Comparison of ENCODE assay signal across 8 mouse cellular contexts in genomic region chr19:10059911-10060567, GRCm38 (mm10). TPM values are rescaled to one million over a fixed set of nuclear protein-coding genes. Genes with fewer than 3 reads are reported as not detected.
DNase-seq lines count a peak whose midpoint lies in the region; ATAC-seq and TF ChIP-seq lines count a peak whose summit lies in the region.

No protein-coding gene starts in this region.

- CTCF ChIA-PET in Patski (lab: Charles Lee), result interaction anchor here (0.9 to 4.8 kb wide), 16 partner anchors 9 to 138 kb away, joined by 3 to 28 read pairs (median 5); partner anchors contain the start of gene Fads3

- no peaks in the 10 kb centered on the region for H3K9me3 ChIP-seq in embryonic facial prominence, embryonic 15.5 days (replicated peaks)

- H3K36me3 ChIP-seq in embryonic facial prominence, embryonic 15.5 days, result peaks cover 37% of the 10 kb centered on the region

- no peak overlapping the region for H3K9ac ChIP-seq in embryonic facial prominence, embryonic 15.5 days

- H3K4me1 ChIP-seq in embryonic facial prominence, embryonic 15.5 days, result no peaks in the 10 kb centered on the region

- H3K27ac ChIP-seq in embryonic facial prominence, embryonic 15.5 days (replicated peaks), result no peak overlapping the region

- intact Hi-C loops in left cerebral cortex, postnatal 36 days (cut with DNase I), result loop anchor here (5.0 kb wide), 1 partner anchor 137 kb away; no protein-coding TSS in a partner anchor

- WGBS in embryonic facial prominence, embryonic 15.5 days, result 60% methylated on average over 10 of the region's 10 CpGs

- in situ Hi-C loops in Patski (cut with MboI; ENCODE audit: low pct_unique_long_range_greater_than_20kb), result no loop called here

- DNase-seq in layer of hippocampus, adult 11-12 months (ENCODE audit: low spot score), result peak; percentile 45
- DNase-seq in layer of hippocampus, postnatal 25 days (ENCODE audit: extremely low spot score in 1 of 2, low spot score in 1 of 2), result no peak
- DNase-seq in Patski (ENCODE audit: low read depth, low spot score), result no peak
- peak; percentile 52 for DNase-seq in heart, postnatal 4 days
- DNase-seq in left cerebral cortex, postnatal 36 days (ENCODE audit: low spot score in 2 of 2), result peak; percentile 35 to 51
- peak; percentile 46 for DNase-seq in telencephalon, adult 2 months (ENCODE audit: low read depth, low spot score)

- H3K4me2 ChIP-seq in embryonic facial prominence, embryonic 15.5 days (replicated peaks), result no peak overlapping the region

- TF ChIP-seq CTCF in Patski (IDR thresholded peaks at IDR 0.05), result peak; percentile 92

- POLR2A ChIA-PET in Patski (lab: Charles Lee), result interaction anchor here (1.5 to 4.8 kb wide), 2 partner anchors 16 to 137 kb away, joined by 3 to 19 read pairs; no protein-coding TSS in a partner anchor

- no peaks in the 10 kb centered on the region for H3K27me3 ChIP-seq in Patski
- H3K27me3 ChIP-seq in embryonic facial prominence, embryonic 15.5 days, result no peaks in the 10 kb centered on the region

- no peak overlapping the region for H3K4me3 ChIP-seq in embryonic facial prominence, embryonic 15.5 days (replicated peaks)

- no peak for ATAC-seq in Patski
- ATAC-seq in embryonic facial prominence, embryonic 15.5 days (ENCODE audit: insufficient number of reproducible peaks, low FRiP score, low TSS enrichment, low read depth), result peak; percentile 45; the same call in 1 of the 2 replicates
- peak; percentile 53 for ATAC-seq in megakaryocyte-erythroid progenitor cell, adult 5-6 weeks (replicated peaks; ENCODE audit: low FRiP score, low TSS enrichment, poor library complexity, severe bottlenecking)

RNA-seq across cellular contexts. Expression of gene Fads3, which starts 18.7 kb away (rescaled TPM):
- 10 to 100 TPM; 26.3 to 27.9 TPM for total RNA-seq in layer of hippocampus, postnatal 25 days (2021)
- polyA plus RNA-seq in Patski (2021), result 227 TPM
- polyA plus RNA-seq in embryonic facial prominence, embryonic 15.5 days (2015; fragmentation: Nextera tagmentation; extraction: Ambion mirVana), result 16.4 and 17.3 TPM in 2 replicates
- total RNA-seq in heart, postnatal 4 days (2021), result 10 to 100 TPM; 55.6 to 55.7 TPM
- 10 to 100 TPM; 26.1 to 29.6 TPM for total RNA-seq in left cerebral cortex, postnatal 36 days (2021)
- 22.8 and 23.9 TPM in 2 replicates for total RNA-seq in megakaryocyte-erythroid progenitor cell, adult 5-6 weeks (2014; fragmentation: Nextera tagmentation)
- total RNA-seq in megakaryocyte-erythroid progenitor cell, adult 5-6 weeks (2017), result 15.9 and 18.7 TPM in 2 replicates

RNA-seq across cellular contexts. Expression of gene Fads2, which starts 41.5 kb away (rescaled TPM):
- total RNA-seq in layer of hippocampus, postnatal 25 days (2021), result 100 to 1,000 TPM; 164 to 182 TPM
- polyA plus RNA-seq in Patski (2021), result 219 TPM
- 59.4 and 61.3 TPM in 2 replicates for polyA plus RNA-seq in embryonic facial prominence, embryonic 15.5 days (2015; fragmentation: Nextera tagmentation; extraction: Ambion mirVana)
- 10 to 100 TPM; 15.9 to 17.0 TPM for total RNA-seq in heart, postnatal 4 days (2021)
- total RNA-seq in left cerebral cortex, postnatal 36 days (2021), result 100 to 1,000 TPM; 117 to 131 TPM
- total RNA-seq in megakaryocyte-erythroid progenitor cell, adult 5-6 weeks (2014; fragmentation: Nextera tagmentation), result 67.8 and 78.3 TPM in 2 replicates
- total RNA-seq in megakaryocyte-erythroid progenitor cell, adult 5-6 weeks (2017), result 47.2 and 69.6 TPM in 2 replicates

RNA-seq across cellular contexts. Expression of gene Rab3il1, which starts 58.6 kb away (rescaled TPM):
- total RNA-seq in layer of hippocampus, postnatal 25 days (2021), result 1 to 10 TPM; 9.3 TPM
- 0.71 TPM for polyA plus RNA-seq in Patski (2021)
- 45.8 and 46.1 TPM in 2 replicates for polyA plus RNA-seq in embryonic facial prominence, embryonic 15.5 days (2015; fragmentation: Nextera tagmentation; extraction: Ambion mirVana)
- 10 to 100 TPM; 12.2 to 12.5 TPM for total RNA-seq in heart, postnatal 4 days (2021)
- 1 to 10 TPM; 8.5 to 9.9 TPM for total RNA-seq in left cerebral cortex, postnatal 36 days (2021)
- total RNA-seq in megakaryocyte-erythroid progenitor cell, adult 5-6 weeks (2014; fragmentation: Nextera tagmentation), result 16.1 and 23.6 TPM in 2 replicates
- 6.0 and 20.1 TPM in 2 replicates for total RNA-seq in megakaryocyte-erythroid progenitor cell, adult 5-6 weeks (2017)

RNA-seq across cellular contexts. Expression of gene Best1, which starts 58.6 kb away (rescaled TPM):
- under 1 TPM; 0.85 to 0.96 TPM for total RNA-seq in layer of hippocampus, postnatal 25 days (2021)
- not detected for polyA plus RNA-seq in Patski (2021)
- 1.2 and 1.9 TPM in 2 replicates for polyA plus RNA-seq in embryonic facial prominence, embryonic 15.5 days (2015; fragmentation: Nextera tagmentation; extraction: Ambion mirVana)
- total RNA-seq in heart, postnatal 4 days (2021), result not detected
- total RNA-seq in left cerebral cortex, postnatal 36 days (2021), result 1 to 10 TPM; 1.0 to 1.2 TPM
- total RNA-seq in megakaryocyte-erythroid progenitor cell, adult 5-6 weeks (2014; fragmentation: Nextera tagmentation), result not detected in 2 replicates
- total RNA-seq in megakaryocyte-erythroid progenitor cell, adult 5-6 weeks (2017), result not detected in 2 replicates

Comparison
In these comparisons a context has a peak if more than half of its experiments do, and no peak if none do; other contexts are left out.
1. DNase-seq: peak in layer of hippocampus, adult 11-12 months (single experiment), heart, postnatal 4 days (single experiment), left cerebral cortex, postnatal 36 days (2 of 2) and telencephalon, adult 2 months (single experiment); none in layer of hippocampus, postnatal 25 days (0 of 2) and Patski (single experiment).